Mouse (Mus musculus) midbrain, postnatal 0 days (tissue): ENCODE measurements around the gene 1700092M07Rik. TPM values are rescaled to one million over a fixed set of nuclear protein-coding genes. Genes with fewer than 3 reads are reported as not detected.

Source experiments
- ATAC-seq: fragments of 200-750 bp; cut with Nextera tagmentation; 2 replicates; pipeline ENCODE4 v1.8.0; 2017; ENCODE audit warnings: moderate number of reproducible peaks, mild to moderate bottlenecking, moderate TSS enrichment, moderate library complexity; ENCODE audit not compliant: low FRiP score
- DNase-seq: peaks from one replicate; pipeline ENCODE4 v3.0.0-alpha.2; 2015; ENCODE audit warnings: low spot score
- H3K27ac ChIP-seq: fragments of 300-500 bp; sonication (generic); 2 replicates; pipeline ENCODE4 v1.5.1; 2014; ENCODE audit warnings: low read depth, mild to moderate bottlenecking, low read length, mixed read lengths
- H3K27me3 ChIP-seq: fragments of 300-500 bp; sonication (generic); 2 replicates; pipeline ENCODE4 v1.6.1; 2014; ENCODE audit warnings: low read length, control low read depth, mixed read lengths; ENCODE audit not compliant: insufficient read depth
- H3K36me3 ChIP-seq: fragments of 300-500 bp; sonication (generic); 2 replicates; pipeline ENCODE4 v1.6.1; 2014; ENCODE audit warnings: low read length, control low read depth, mixed read lengths; ENCODE audit not compliant: insufficient read depth
- H3K4me1 ChIP-seq: fragments of 300-500 bp; sonication (generic); 2 replicates; pipeline ENCODE4 v1.6.1; 2014; ENCODE audit warnings: mild to moderate bottlenecking, control low read depth, antibody characterized with exemption, low read length, mixed read lengths; ENCODE audit not compliant: insufficient read depth
- H3K4me2 ChIP-seq: fragments of 300-500 bp; sonication (generic); 2 replicates; pipeline ENCODE4 v1.6.1; 2014; ENCODE audit warnings: low read depth, mild to moderate bottlenecking, low read length, mixed read lengths; ENCODE audit not compliant: poor library complexity, severe bottlenecking
- H3K4me3 ChIP-seq: fragments of 300-500 bp; sonication (generic); 2 replicates; pipeline ENCODE4 v1.5.1; 2014; ENCODE audit warnings: low read depth, mild to moderate bottlenecking, low read length, moderate library complexity
- H3K9ac ChIP-seq: fragments of 300-500 bp; sonication (generic); replicated peaks from 2 replicates; pipeline ENCODE4 v1.6.1; 2014; ENCODE audit warnings: mild to moderate bottlenecking, low read length, moderate library complexity, mixed read lengths; ENCODE audit not compliant: poor library complexity, severe bottlenecking
- H3K9me3 ChIP-seq: fragments of 300-500 bp; sonication (generic); 2 replicates; pipeline ENCODE4 v1.6.1; 2016; ENCODE audit warnings: low read length, control low read depth
- CTCF ChIP-seq: IDR thresholded peaks from 2 replicates; pipeline ENCODE4 v1.5.1; 2016; ENCODE audit warnings: antibody characterized with exemption, mild to moderate bottlenecking
- WGBS: fragments of 180-500 bp; shearing (Covaris S2); extraction: QIAGEN DNeasy Blood & Tissue Kit; methylation state at CpG from one replicate; pipeline ENCODE4 v1.1.7; 2014; 5-methylcytosine and 5-hydroxymethylcytosine counted together
- polyA plus RNA-seq: library from polyadenylated mRNA; unstranded; fragments of >200 nt; fragmentation: Nextera tagmentation; extraction: Ambion mirVana; gene quantifications from 2 replicates; pipeline ENCODE4 v1.2.1, GENCODE M21; 2015
- total RNA-seq: library from RNA; depleted of rRNA; stranded (reverse); fragments of >200 nt; gene quantifications from 2 replicates; pipeline ENCODE4 v1.2.3, GENCODE M21; 2014

The 1700092M07Rik gene
- total and polyA plus RNA-seq, 2 experiments from 2014 or later = 0.64 TPM; not detected in 1

DNA sequence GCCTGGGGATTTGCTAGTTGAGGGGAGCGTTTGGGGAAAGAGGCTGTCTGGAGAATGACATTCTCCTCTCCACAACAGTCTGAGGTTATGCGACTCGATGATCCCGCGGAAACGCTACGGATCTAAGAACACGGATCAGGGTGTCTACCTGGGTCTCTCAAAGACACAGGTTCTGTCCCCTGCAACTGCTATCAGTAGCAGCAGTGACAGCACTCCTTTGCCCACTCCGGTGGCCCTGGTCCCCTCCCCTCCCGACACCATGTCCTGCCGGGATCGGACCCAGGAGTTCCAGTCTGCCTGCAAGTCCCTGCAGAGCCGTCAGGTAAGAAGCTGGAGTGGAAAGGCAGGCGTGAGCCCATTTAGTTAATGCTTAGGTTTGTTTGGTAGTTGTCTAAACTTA is 1.7 kb downstream of the 1700092M07Rik start:
- Histone ChIP-seq H3K27ac (peak overlapping the region; percentile 95), H3K27me3 (no peaks in the 10 kb centered on the region), H3K4me1 (peaks cover 10% of the 10 kb centered on the region; the same call in 1 of the 2 replicates), H3K4me3 (peak overlapping the region; percentile 85), H3K36me3 (peaks cover 35% of the 10 kb centered on the region), H3K4me2 (peak overlapping the region; percentile 97), H3K9me3 (no peaks in the 10 kb centered on the region), H3K9ac (peak overlapping the region; percentile 86)
- no peak for ATAC-seq
- no peak for TF ChIP-seq CTCF
- 23% methylated on average over 14 of the region's 14 CpGs for WGBS
- DNase-seq = no peak

DNA sequence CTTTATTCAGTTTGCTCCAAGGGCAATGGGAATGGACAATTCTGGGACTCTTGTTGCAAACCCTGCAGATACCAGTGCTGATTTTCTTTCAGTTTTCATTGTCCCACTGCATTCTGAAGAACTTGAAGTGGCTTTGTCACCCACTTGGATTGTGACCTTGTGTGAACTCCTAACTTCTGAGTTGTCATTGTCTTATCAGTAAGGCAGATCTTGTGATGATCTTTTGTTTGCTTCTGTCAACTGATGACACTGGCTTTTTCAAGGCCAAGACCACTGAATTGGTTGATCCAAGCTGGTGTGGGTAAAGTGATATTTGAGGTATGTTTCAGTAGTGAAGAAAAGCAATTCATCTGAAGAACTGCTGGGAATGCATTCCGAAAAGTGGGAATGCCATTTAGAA is 4.9 kb downstream of the 1700092M07Rik start:
- Histone ChIP-seq H3K4me2 (no peak overlapping the region), H3K36me3 (peaks cover 37% of the 10 kb centered on the region), H3K4me3 (no peak overlapping the region), H3K27ac (no peak overlapping the region), H3K9ac (no peak overlapping the region), H3K4me1 (peaks cover 10% of the 10 kb centered on the region; the same call in 1 of the 2 replicates), H3K9me3 (no peaks in the 10 kb centered on the region), H3K27me3 (no peaks in the 10 kb centered on the region)
- ATAC-seq = no peak
- 98% methylated on average over 1 of the region's 1 CpGs for whole genome bisulfite sequencing
- no peak for DNase-seq
- no peak for TF ChIP-seq CTCF

DNA sequence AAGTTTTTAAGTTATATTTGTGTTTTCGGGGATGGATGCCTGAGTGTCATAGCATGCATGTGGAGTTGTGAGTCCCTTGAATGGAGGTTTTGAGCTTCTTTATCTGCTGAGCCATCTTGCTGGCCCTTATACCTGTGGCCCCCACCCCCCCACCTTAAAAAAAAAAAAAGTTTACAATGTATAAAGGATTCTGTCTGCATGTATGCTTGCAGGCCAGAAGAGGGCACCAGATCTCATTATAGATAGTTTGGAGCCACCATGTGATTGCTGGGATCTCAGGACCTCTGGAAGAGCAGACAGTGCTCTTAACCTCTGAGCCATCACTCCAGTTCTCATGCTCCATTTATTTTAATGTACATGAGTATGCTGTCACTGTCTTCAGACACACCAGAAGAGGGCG is 6.8 kb downstream of the 1700092M07Rik start:
- Histone ChIP-seq H3K36me3 (peaks cover 45% of the 10 kb centered on the region), H3K4me3 (no peak overlapping the region), H3K27me3 (no peaks in the 10 kb centered on the region), H3K27ac (no peak overlapping the region), H3K9me3 (no peaks in the 10 kb centered on the region), H3K4me2 (no peak overlapping the region), H3K4me1 (peaks cover 6% of the 10 kb centered on the region; the same call in 1 of the 2 replicates), H3K9ac (no peak overlapping the region)
- ATAC-seq (no peak), DNase-seq (no peak)
- 72% methylated on average over 2 of the region's 2 CpGs for WGBS
- peak; percentile 56 for TF ChIP-seq CTCF

DNA sequence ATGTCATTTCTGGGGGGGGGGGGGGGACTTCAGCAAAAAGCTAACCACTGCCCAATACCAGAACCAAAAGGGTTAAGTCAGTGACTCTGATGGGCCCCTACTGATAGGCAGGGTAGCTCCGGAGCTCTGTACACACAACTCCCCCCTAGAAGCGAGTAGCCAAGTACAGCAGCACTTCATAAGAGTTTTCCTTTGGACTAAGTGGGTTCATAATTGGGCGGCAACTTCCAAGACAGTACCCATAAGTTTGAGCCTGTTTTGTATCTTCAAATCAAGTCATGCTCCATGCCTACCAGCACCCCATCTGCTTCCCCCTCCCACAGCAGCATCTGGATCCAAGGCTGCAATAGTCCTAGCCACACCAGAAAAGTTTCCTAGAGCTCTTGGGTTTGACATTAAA is 15.1 kb downstream of the 1700092M07Rik start:
- 71% methylated on average over 3 of the region's 3 CpGs for WGBS
- H3K27me3 ChIP-seq = no peaks in the 10 kb centered on the region
- H3K4me3 ChIP-seq = peak overlapping the region; percentile 99; the same call in 1 of the 2 replicates
- H3K9ac ChIP-seq = no peak overlapping the region
- H3K9me3 ChIP-seq = no peaks in the 10 kb centered on the region
- no peak for TF ChIP-seq CTCF
- H3K36me3 ChIP-seq = peaks cover 11% of the 10 kb centered on the region
- ATAC-seq (no peak), DNase-seq (no peak)
- H3K4me1 ChIP-seq = peaks cover 16% of the 10 kb centered on the region; the same call in 1 of the 2 replicates
- no peak overlapping the region for H3K27ac ChIP-seq
- H3K4me2 ChIP-seq = no peak overlapping the region

DNA sequence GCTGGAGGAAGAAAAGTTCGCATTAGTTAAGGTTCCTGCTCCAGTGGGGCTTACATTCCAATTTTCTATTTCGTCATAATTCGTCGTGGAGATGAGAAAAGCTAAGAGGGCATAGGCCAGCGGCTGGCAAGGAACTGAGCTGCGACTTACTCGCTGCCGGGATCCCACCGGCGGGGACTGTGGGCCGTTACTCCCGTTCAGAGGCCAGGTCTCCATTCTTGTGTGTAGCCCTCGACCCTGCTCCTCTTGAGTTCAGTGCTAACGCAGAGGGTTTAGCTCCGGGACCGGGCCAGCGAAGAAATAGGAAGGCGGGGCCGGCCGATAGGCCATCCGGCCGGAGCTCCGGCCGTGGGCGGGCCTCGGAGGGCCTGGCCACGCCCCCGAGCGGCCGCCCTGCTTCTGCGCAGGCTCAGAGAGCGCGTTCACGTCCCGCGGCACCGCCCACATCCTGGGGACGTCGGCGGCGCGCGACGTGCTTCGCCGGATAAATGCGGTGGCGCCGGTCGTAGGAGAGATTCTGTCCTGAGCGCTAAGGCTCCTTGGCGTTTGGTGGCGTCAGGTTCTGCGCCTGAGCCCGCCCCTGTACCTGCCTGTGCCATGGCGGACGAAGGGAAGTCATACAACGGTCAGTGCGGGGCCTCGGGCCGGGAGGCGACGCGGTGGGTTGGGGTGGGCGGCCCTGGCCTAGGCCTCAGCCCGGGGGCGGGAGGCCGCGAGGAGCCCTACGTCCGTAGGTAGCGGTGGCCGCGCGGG is 16.3 kb downstream of the 1700092M07Rik start, which contains the start of gene Nxf1:
TSS of gene Nxf1 (plus strand) at position 439 of the 753 bp plus-strand sequence.
- peak; percentile 95 for DNase-seq
- Histone ChIP-seq H3K36me3 (0 out of 2 replicates have a peak, but pooled peaks cover 6% of the 10 kb centered on the region), H3K27me3 (no peaks in the 10 kb centered on the region), H3K27ac (peak within 1 kb of the TSS; percentile 90), H3K4me2 (peak within 1 kb of the TSS; percentile 68), H3K9ac (peak within 1 kb of the TSS; percentile 95), H3K9me3 (no peaks in the 10 kb centered on the region), H3K4me1 (peaks cover 16% of the 10 kb centered on the region; the same call in 1 of the 2 replicates), H3K4me3 (peak within 1 kb of the TSS; percentile 99)
- TF ChIP-seq CTCF = peak; percentile 10; the same call in 1 of the 2 replicates
- peak; percentile 94 for ATAC-seq
- under 1% methylated on average over 74 of the region's 75 CpGs for WGBS

DNA sequence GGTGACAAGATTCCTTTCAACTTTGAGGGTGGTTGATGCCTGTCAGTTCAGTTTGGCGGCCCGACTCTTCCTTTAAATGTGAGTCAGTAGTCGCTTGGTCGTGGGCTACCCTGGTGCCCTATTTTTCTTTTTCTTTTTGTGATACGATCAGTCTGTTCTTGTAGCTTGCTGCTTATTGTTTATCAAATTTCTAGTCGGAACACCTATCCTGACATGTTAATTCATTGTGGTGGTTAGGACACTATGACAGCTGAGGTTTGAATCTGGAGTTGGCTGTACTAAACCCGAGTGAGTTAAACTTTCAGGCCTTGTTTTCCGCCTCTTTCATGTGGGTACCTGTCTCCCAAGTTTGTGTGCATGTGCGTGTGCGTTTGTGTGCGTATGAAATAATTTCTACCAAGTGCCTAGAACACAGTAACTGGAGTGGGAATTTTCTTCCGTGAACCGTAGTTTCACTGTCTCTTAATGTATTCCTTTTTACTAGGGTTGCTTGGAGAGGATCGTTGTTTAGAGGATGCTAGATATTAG is 17.0 kb downstream of the 1700092M07Rik start:
- ATAC-seq (no peak), DNase-seq (no peak)
- H3K4me1 ChIP-seq = peaks cover 16% of the 10 kb centered on the region; the same call in 1 of the 2 replicates
- H3K27ac ChIP-seq = peak overlapping the region; percentile 90
- no peaks in the 10 kb centered on the region for H3K27me3 ChIP-seq
- H3K9me3 ChIP-seq = no peaks in the 10 kb centered on the region
- H3K4me3 ChIP-seq = peak overlapping the region; percentile 99
- H3K36me3 ChIP-seq = 0 out of 2 replicates have a peak, but pooled peaks cover 6% of the 10 kb centered on the region
- 4% methylated on average over 14 of the region's 14 CpGs for WGBS
- peak overlapping the region; percentile 95 for H3K9ac ChIP-seq
- H3K4me2 ChIP-seq = peak overlapping the region; percentile 68
- no peak for TF ChIP-seq CTCF
